Mouse (Mus musculus): ENCODE results near the gene Tm4sf20. TPM values are rescaled to one million over a fixed set of nuclear protein-coding genes. Genes with fewer than 3 reads are reported as not detected.

Gene Tm4sf20
- total RNA-seq, 2 experiments from 2014 or later, result not detected

DNA sequence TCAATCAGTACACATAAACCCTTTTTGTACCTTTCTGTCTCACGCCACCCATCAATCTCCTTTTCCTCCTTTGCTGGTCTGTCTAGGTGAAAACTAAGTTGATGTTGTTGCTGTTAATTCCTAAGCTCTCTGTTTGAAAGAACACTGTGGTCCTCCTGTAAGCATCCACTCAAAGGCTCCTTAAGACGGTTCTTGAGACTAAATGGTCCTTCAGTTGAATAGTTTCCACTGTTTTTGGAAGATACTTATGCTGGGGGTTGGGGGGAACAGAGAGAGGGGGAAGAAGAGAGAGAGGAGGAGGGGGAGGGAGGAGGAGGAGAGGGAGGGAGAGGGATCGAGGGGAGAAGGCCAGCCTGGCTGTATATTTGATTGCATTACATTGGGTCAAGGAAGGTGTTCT lies 15.3 kb upstream of the Tm4sf20 start:
- no peak for DNase-seq
- intact Hi-C loops (cut with DNase I), result loop anchor here (10.0 kb wide), 1 partner anchor 291 kb away; no protein-coding TSS in a partner anchor

DNA sequence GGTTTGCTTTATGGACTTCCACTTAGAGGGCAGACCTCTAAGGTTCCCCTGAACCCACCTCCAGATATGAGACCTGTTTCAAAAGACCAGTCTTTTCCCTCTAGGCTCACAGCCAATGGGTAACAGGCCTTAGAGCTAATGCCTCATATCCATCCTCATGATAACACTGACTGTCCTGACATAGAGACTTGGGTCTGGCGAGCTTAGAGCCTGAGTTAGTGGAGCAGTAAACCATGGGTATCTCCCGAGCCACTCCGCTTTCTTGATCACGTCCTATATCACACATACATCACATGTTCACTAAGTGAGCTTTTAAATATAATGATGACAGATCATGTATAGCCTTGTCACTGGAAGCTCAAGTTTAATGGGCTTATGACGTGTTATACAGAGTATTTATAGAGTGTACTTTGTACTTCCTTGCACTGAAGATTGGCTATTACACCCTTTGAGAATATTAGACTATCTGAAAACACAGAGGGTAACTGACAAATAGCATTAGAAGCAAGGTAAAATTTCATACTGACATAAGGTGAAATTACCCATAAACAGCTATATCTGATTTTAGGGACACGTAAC lies 11.2 kb upstream of the Tm4sf20 start:
- no peak for DNase-seq
- intact Hi-C loops (cut with DNase I), result no loop called here

DNA sequence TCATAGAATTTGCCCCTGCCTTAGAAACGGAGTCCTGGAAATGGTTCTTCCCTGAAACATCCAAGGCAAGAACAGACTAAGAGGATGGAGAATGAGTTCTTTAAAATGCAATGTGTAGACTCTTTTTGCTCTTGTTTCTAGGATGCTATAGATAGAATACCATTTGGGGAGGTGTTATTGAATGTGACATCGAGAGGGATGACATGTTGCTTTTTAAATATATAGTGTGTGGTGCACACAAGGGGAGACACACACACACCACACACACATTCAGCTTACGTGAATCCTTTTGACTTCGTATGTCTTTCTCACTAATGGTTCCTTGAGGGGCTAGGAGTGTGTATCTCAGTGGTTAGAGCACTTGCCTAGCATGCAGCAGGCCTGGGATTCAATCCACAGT lies 7.0 kb upstream of the Tm4sf20 start:
- intact Hi-C loops (cut with DNase I), result no loop called here
- no peak for DNase-seq

- DNase-seq, result no peak
- intact Hi-C loops (cut with DNase I), result no loop called here
Measured at GRCm38 (mm10) chr1:82773208-82773607, 4.9 kb upstream of the Tm4sf20 start.

DNA sequence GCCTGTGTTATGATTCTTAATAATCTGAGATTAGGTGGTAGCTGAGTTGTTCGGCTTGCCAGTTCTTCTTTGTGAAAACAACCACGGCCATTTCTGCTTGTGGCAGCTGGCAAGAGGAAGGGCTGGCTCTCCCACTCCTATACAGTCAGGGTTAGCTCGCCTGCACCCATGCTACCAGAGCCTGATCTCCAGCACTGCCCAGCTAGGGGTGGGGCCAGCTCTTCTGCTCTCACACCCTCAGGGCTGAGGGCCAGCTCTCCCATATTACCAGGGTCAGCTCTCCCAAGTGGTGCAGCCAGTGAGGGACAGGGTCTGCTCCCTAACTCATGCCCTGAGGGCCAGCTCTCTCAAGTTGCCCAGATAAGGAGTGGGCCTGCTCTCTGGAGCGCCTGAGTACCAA lies 4.2 kb upstream of the Tm4sf20 start:
- intact Hi-C loops (cut with DNase I), result no loop called here
- no peak for DNase-seq

DNA sequence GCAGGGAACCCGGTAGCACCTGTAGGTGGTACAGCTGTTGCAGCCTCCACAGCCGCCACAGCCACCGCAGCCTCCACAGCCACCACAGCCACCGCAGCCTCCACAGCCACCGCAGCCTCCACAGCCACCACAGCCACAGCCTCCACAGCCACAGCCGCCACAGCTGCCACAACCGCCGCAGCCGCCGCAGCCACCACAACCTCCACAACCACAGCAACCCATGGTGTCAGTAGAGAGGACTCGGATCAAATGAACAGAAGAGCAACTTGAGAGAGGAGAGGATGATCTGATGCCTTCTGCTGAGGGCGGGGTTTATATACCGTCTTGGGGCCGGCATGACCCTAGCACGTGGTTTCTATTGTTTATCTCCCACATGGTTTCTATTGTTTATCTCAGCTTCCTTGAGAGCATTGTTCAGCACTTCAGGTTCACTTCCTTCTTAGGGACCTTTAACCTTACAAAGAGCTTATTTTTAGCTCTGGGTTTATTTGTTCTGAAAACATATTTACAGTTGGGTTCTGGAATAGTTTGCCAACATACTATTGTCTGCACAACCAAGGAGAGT lies 2.8 kb upstream of the Tm4sf20 start, which contains the start of gene Gm47791:
TSS of gene Gm47791 (minus strand) at position 222 of the 565 bp plus-strand sequence.
- intact Hi-C loops (cut with DNase I), result no loop called here
- DNase-seq, result no peak

DNA sequence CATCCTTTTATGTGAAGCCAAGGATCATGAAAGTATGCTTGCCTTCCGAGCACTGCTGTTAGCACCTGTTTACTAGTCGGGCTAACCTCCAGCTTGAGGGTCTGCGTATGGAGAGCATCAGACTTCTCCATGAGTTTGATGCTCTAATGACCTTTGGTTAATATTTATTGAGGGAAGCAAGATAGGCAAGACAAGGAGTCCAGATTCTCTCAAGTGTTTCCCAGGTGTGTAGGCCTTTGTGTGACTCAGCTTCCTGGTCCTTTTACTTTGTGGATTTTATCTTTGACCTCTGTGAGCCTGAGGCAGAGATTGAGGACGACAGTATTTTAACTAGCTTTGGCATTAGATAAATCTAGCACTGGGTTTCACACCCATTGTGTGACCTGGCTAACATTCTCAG lies 1.6 kb downstream of the Tm4sf20 start:
- intact Hi-C loops (cut with DNase I), result no loop called here
- no peak for DNase-seq

DNA sequence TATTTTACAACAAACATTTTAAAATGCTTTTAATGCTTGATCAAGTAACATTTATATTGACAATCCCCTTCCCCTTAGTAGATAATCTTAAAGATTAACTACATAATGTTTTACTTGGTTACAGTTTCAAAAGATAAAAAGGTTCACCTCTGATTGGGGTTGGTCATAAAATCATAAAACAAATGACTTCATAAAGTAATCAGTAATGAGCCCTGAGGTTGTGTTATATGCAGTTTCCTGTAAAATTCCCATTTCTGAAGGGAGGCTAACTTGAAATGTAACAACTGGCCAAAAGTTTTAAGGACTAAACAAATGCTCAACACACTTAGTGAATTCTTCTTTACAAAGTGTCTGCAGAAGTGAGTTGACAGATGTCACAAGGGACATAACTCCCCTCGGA lies 2.0 kb downstream of the Tm4sf20 start:
- no peak for DNase-seq
- intact Hi-C loops (cut with DNase I), result no loop called here

DNA sequence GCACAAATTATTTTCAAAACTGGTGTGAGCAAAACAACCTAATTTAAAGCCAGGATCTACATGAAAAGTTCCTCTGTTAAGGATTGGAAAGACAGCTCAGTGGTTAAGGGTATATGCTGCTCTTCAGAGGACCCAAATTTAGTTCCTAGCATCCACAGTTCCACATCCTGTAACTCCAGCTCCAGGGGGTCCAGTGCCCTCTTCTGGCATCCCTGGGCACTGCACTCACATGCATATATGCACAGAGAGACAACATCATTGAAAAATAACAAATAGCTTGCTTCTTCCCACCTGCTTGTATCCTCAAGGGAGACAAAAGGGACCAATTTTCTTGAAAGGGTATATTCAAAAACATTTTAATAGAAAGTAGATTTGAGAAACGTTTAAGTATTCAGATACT lies 6.0 kb downstream of the Tm4sf20 start:
- intact Hi-C loops (cut with DNase I), result no loop called here

GRCm38 (mm10) chr1:82761454-82762169 lies 6.6 kb downstream of the Tm4sf20 start:
- no peak for DNase-seq
- intact Hi-C loops (cut with DNase I), result no loop called here

More for the DNA sequence above, 6.0 kb downstream of the Tm4sf20 start:
- DNase-seq, result no peak

- no peak for DNase-seq
- intact Hi-C loops (cut with DNase I), result no loop called here
Measured at GRCm38 (mm10) chr1:82759520-82759919, 8.7 kb downstream of the Tm4sf20 start.

DNA sequence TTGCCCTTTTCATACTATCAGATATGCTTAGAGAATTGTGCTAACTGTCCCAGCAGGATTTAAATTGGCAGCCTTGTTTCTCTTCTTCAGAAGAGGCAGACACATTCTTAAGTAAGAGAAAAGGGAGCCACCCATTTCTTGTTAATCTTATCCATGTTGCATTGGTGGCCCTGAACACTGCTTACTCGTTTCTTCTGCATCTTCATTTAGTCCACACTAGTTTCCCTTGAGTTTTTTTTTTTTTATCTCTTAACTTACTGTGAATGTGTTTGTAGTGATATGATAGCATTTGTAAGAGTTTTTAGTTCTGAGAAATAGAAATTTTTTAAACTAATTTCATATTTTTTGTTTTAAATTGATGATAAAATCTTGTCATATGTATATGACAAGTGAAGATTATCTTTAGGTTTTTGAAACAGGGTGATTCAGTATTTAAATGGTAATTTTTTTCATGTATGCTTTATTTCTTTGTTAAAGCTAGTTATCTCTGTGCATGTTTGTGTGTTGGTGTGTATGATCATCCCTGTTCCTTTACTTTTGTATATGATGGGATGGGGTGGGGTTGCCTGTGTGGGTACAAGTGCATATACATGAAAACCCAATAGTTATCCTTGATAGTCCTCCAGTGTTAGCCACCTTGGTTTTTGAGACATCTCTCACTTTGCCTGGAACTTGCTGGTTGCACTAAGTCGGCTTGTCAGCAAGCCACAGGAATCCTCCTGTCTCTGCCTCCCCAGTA lies 20.4 kb downstream of the Tm4sf20 start:
- DNase-seq, result no peak
- intact Hi-C loops (cut with DNase I), result no loop called here

GRCm38 (mm10) chr1:82746408-82746807 lies 21.9 kb downstream of the Tm4sf20 start:
- intact Hi-C loops (cut with DNase I), result no loop called here
- DNase-seq, result no peak

GRCm38 (mm10) chr1:82743962-82744361 lies 24.3 kb downstream of the Tm4sf20 start:
- no peak for DNase-seq
- intact Hi-C loops (cut with DNase I), result no loop called here

GRCm38 (mm10) chr1:82741539-82741938 lies 26.7 kb downstream of the Tm4sf20 start:
- no peak for DNase-seq
- intact Hi-C loops (cut with DNase I), result no loop called here

- intact Hi-C loops (cut with DNase I), result no loop called here
- no peak for DNase-seq
Measured at GRCm38 (mm10) chr1:82738066-82738465, 30.2 kb downstream of the Tm4sf20 start.

DNA sequence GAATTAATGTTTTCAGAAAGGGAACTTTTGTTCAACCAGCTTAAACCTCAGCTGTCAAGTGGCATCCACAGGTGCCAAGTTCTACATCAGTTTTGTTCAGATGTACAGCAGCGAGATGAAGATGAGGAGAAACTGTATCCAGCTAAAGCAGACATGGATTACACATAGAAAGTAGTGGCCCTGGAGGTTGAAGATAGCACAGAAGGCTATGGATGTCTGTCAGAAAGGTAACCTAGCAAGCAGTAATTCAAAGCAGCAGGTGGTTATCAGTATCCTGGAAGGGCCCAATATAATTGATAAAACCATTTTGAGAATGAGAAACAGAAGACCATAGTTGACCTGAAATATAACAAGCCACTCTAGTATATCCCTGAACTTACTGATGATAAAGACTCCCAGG lies 34.9 kb downstream of the Tm4sf20 start:
- DNase-seq, result no peak
- intact Hi-C loops (cut with DNase I), result no loop called here

GRCm38 (mm10) chr1:82726482-82726881 lies 41.8 kb downstream of the Tm4sf20 start:
- intact Hi-C loops (cut with DNase I), result loop anchor here (10.0 kb wide), 1 partner anchor 118 kb away; no protein-coding TSS in a partner anchor
- DNase-seq, result no peak

DNA sequence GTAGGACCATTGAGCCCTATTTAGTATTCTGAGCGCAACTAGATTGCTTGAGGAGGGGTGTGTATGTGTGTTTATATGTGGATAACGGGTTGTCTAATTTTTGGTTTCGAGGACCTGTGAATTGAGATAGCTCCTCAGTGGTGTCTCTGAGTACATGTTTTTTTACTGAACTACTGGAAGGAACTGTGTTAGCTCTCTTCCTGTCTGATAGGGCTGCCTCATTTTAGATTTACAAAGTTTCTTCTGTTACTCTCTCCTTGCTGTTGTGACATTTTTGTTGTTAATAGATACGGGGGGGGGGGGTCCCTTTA lies 42.4 kb downstream of the Tm4sf20 start:
- DNase-seq, result no peak
- intact Hi-C loops (cut with DNase I), result loop anchor here (10.0 kb wide), 1 partner anchor 119 kb away; no protein-coding TSS in a partner anchor

GRCm38 (mm10) chr1:82725026-82725874 lies 43.0 kb downstream of the Tm4sf20 start:
- intact Hi-C loops (cut with DNase I), result loop anchor here (10.0 kb wide), 1 partner anchor 120 kb away; no protein-coding TSS in a partner anchor
- peak in 1 of 2 experiments; percentile 15 for DNase-seq

Measured in gastrocnemius, postnatal 36 days (tissue).